In genomic region chr7:13293878-13294855, GRCm38 (mm10) we compare ENCODE assay signal across 16 mouse cellular contexts. TPM values are rescaled to one million over a fixed set of nuclear protein-coding genes. Genes with fewer than 3 reads are reported as not detected.
DNase-seq lines count a peak whose midpoint lies in the region; ATAC-seq and TF ChIP-seq lines count a peak whose summit lies in the region.
"Had no signal": no experiment of that assay in that cellular context is flagged by ENCODE, and none has a peak within 500 bp of the region (broad histone marks: within the 10 kb centered on the region; RNA-seq: fewer than 3 reads in every experiment).

No protein-coding gene starts in this region.

- ATAC-seq in heart, embryonic 12.5 days (ENCODE audit: insufficient number of reproducible peaks, low FRiP score) = no peak
- ATAC-seq in erythroid progenitor cell, adult 5-6 weeks (replicated peaks; ENCODE audit: low FRiP score, poor library complexity, severe bottlenecking) = no peak
- ATAC-seq: intestine, postnatal 0 days; midbrain, embryonic 15.5 days had no signal

- no peaks in the 10 kb centered on the region for H3K9me3 ChIP-seq in heart, embryonic 12.5 days (replicated peaks)
- H3K9me3 ChIP-seq in MEL (replicated peaks; ENCODE audit: insufficient read depth, low read length) = no peaks in the 10 kb centered on the region
- H3K9me3 ChIP-seq: forebrain, embryonic 10.5 days; hindbrain, embryonic 12.5 days; lung, embryonic 15.5 days; midbrain, embryonic 15.5 days had no signal

- H3K4me1 ChIP-seq in heart, embryonic 12.5 days (replicated peaks) = no peaks in the 10 kb centered on the region
- H3K4me1 ChIP-seq in MEL (ENCODE audit: control insufficient read depth in 1 of 2, insufficient read depth in 2 of 2, low read length in 2 of 2) = peaks cover 2 to 11% of the 10 kb centered on the region in 2 experiments; a peak in 3 of 4 replicates
- H3K4me1 ChIP-seq: forebrain, embryonic 10.5 days; hindbrain, embryonic 12.5 days; lung, embryonic 15.5 days; midbrain, embryonic 15.5 days had no signal

- no peak for TF ChIP-seq POLR2A in MEL (IDR thresholded peaks at IDR 0.05; ENCODE audit: control insufficient read depth in 1 of 2, insufficient read depth in 1 of 2, low read depth in 1 of 2, low read length in 2 of 2, poor library complexity in 1 of 2)

- peak; percentile 51 to 65 for TF ChIP-seq EP300 in MEL (IDR thresholded peaks at IDR 0.05; ENCODE audit: low read depth in 1 of 2, low read length in 2 of 2)

- H3K79me2 ChIP-seq in MEL (ENCODE audit: control insufficient read depth, insufficient read depth, low read length, poor library complexity) = no peaks in the 10 kb centered on the region

- peaks cover 93% of the 10 kb centered on the region for H3K36me3 ChIP-seq in heart, embryonic 12.5 days
- peaks cover 13 to 18% of the 10 kb centered on the region in 2 experiments; a peak in 3 of 4 replicates for H3K36me3 ChIP-seq in MEL (ENCODE audit: control insufficient read depth in 1 of 2, insufficient read depth in 2 of 2, low read length in 2 of 2)

- H3K27me3 ChIP-seq in heart, embryonic 12.5 days (replicated peaks) = no peaks in the 10 kb centered on the region
- no peaks in the 10 kb centered on the region for H3K27me3 ChIP-seq in MEL (ENCODE audit: control insufficient read depth in 1 of 2, insufficient read depth in 2 of 2, low read length in 2 of 2)
- H3K27me3 ChIP-seq: hindbrain, embryonic 12.5 days; lung, embryonic 15.5 days; midbrain, embryonic 15.5 days had no signal

- H3K27ac ChIP-seq in heart, embryonic 12.5 days (ENCODE audit: poor library complexity, severe bottlenecking) = no peak overlapping the region
- H3K27ac ChIP-seq in MEL (ENCODE audit: control insufficient read depth, low read depth, low read length) = peak overlapping the region; percentile 19; the same call in 1 of the 2 replicates
- H3K27ac ChIP-seq: forebrain, embryonic 10.5 days; hindbrain, embryonic 12.5 days; kidney, postnatal 0 days; lung, embryonic 15.5 days; midbrain, embryonic 15.5 days had no signal

- no peak overlapping the region for H3K9ac ChIP-seq in heart, embryonic 12.5 days
- H3K9ac ChIP-seq in MEL (ENCODE audit: control insufficient read depth, low read depth, low read length, poor library complexity, severe bottlenecking) = no peak overlapping the region
- H3K9ac ChIP-seq: hindbrain, embryonic 12.5 days; lung, embryonic 15.5 days; midbrain, embryonic 15.5 days had no signal

- TF ChIP-seq RAD21 in MEL (IDR thresholded peaks at IDR 0.05; ENCODE audit: low read depth, low read length) = no peak

- DNase-seq in heart, adult 11 months = peak; percentile 85
- peak; percentile 51 for DNase-seq in MEL (ENCODE audit: low read depth, low spot score)
- DNase-seq in adrenal gland, adult 2 months = peak; percentile 82
- peak; percentile 83 for DNase-seq in fat pad, adult 2 months (ENCODE audit: extremely low read depth, low read depth, low spot score)
- DNase-seq in layer of hippocampus, postnatal 36 days = no peak
- DNase-seq: cerebellum, adult 9-11 months; liver; right cerebral cortex, postnatal 25 days had no signal

- WGBS in heart, embryonic 12.5 days = 81% methylated on average over 11 of the region's 11 CpGs

- H3K4me3 ChIP-seq in heart, embryonic 12.5 days = no peak overlapping the region
- no peak overlapping the region for H3K4me3 ChIP-seq in MEL (ENCODE audit: control insufficient read depth in 1 of 2, insufficient read depth in 1 of 2, low read depth in 2 of 2, low read length in 2 of 2)
- H3K4me3 ChIP-seq: forebrain, embryonic 10.5 days; hindbrain, embryonic 12.5 days; lung, embryonic 15.5 days; midbrain, embryonic 15.5 days had no signal

- TF ChIP-seq CTCF in MEL (IDR thresholded peaks at IDR 0.05 in 2 of 3, conservative IDR thresholded peaks at IDR 0.05 in 1 of 3; ENCODE audit: control insufficient read depth in 1 of 3, insufficient read depth in 1 of 3, low read depth in 2 of 3, low read length in 3 of 3, poor library complexity in 1 of 3, severe bottlenecking in 1 of 3) = no peak

- H3K4me2 ChIP-seq in heart, embryonic 12.5 days = no peak overlapping the region
- H3K4me2 ChIP-seq: hindbrain, embryonic 12.5 days; lung, embryonic 15.5 days; midbrain, embryonic 15.5 days had no signal

TF ChIP-seq in MEL, 35 proteins besides CTCF, POLR2A, EP300 and RAD21:
- TF ChIP-seq NRF1 (IDR thresholded peaks at IDR 0.05; ENCODE audit: insufficient read depth, low read depth, low read length, poor library complexity, severe bottlenecking) (no peak), RCOR1 (IDR thresholded peaks at IDR 0.05; ENCODE audit: low read depth, low read length) (0 out of 2 replicates have a peak, but pooled peaks have one; percentile 44), SIN3A (IDR thresholded peaks at IDR 0.05; ENCODE audit: low read length) (peak; percentile 26; the same call in 1 of the 2 replicates), MXI1 (IDR thresholded peaks at IDR 0.05; ENCODE audit: low read depth, low read length) (no peak), TAL1 (IDR thresholded peaks at IDR 0.05; ENCODE audit: low read length) (peak; percentile 17; the same call in 1 of the 2 replicates), ETS1 (IDR thresholded peaks at IDR 0.05; ENCODE audit: low read depth, low read length) (peak; percentile 28; the same call in 1 of the 2 replicates), TBP (IDR thresholded peaks at IDR 0.05; ENCODE audit: low read depth, low read length) (no peak), MEF2A (IDR thresholded peaks at IDR 0.05; ENCODE audit: extremely low read depth, insufficient replicate concordance, low read depth, low read length, poor library complexity, severe bottlenecking) (no peak), GATA1 (IDR thresholded peaks at IDR 0.05; ENCODE audit: low read depth, low read length) (peak; percentile 52), ZNF384 (IDR thresholded peaks at IDR 0.05; ENCODE audit: low read depth, low read length) (peak; percentile 84), MAX (IDR thresholded peaks at IDR 0.05; ENCODE audit: low read length) (no peak), MAZ (IDR thresholded peaks at IDR 0.05; ENCODE audit: low read depth, low read length) (no peak)

RNA-seq across cellular contexts. Expression of gene Zswim9, which starts 15.6 kb away (rescaled TPM):
- polyA plus RNA-seq in heart, embryonic 12.5 days (2016; fragmentation: Nextera tagmentation; extraction: Ambion mirVana) = 8.3 and 8.5 TPM in 2 replicates
- 4.9 and 6.1 TPM in 2 replicates for total RNA-seq in MEL (2012; rRNA removed)
- polyA plus RNA-seq in MEL (2012; ENCODE audit: insufficient read depth in 1 of 2, insufficient read length in 2 of 2, low read depth in 1 of 2, low replicate concordance in 2 of 2, missing spikeins in 1 of 2) = 10 to 100 TPM in 1 of 2 experiments, 1 to 10 TPM in 1; 7.7 to 46.6 TPM
- total RNA-seq in adrenal gland, adult 2 months (2021) = 10 to 100 TPM in 1 of 2 experiments, 1 to 10 TPM in 1; 7.4 to 10.4 TPM
- polyA plus RNA-seq in adrenal gland, adult 2 months (2012; rRNA removed) = 5.6 and 5.8 TPM in 2 replicates
- 5.9 and 8.6 TPM in 2 replicates for total RNA-seq in erythroid progenitor cell, adult 5-6 weeks (2015; ENCODE audit: low replicate concordance)
- 5.1 and 7.1 TPM in 2 replicates for total RNA-seq in erythroid progenitor cell, adult 5-6 weeks (2017; ENCODE audit: low replicate concordance)
- 10 to 100 TPM; 15.0 to 16.8 TPM for total RNA-seq in layer of hippocampus, postnatal 36 days (2021)

RNA-seq across cellular contexts. Expression of gene Lig1, which starts 17.1 kb away (rescaled TPM):
- polyA plus RNA-seq in heart, embryonic 12.5 days (2016; fragmentation: Nextera tagmentation; extraction: Ambion mirVana) = 67.8 and 72.2 TPM in 2 replicates
- total RNA-seq in MEL (2012; rRNA removed) = 63.1 and 67.2 TPM in 2 replicates
- 100 to 1,000 TPM; 187 to 570 TPM for polyA plus RNA-seq in MEL (2012; ENCODE audit: insufficient read depth in 1 of 2, insufficient read length in 2 of 2, low read depth in 1 of 2, low replicate concordance in 2 of 2, missing spikeins in 1 of 2)
- total RNA-seq in adrenal gland, adult 2 months (2021) = 10 to 100 TPM in 1 of 2 experiments, 1 to 10 TPM in 1; 8.2 to 11.8 TPM
- 3.5 and 4.0 TPM in 2 replicates for polyA plus RNA-seq in adrenal gland, adult 2 months (2012; rRNA removed)
- 174 and 196 TPM in 2 replicates for total RNA-seq in erythroid progenitor cell, adult 5-6 weeks (2015; ENCODE audit: low replicate concordance)
- 133 and 162 TPM in 2 replicates for total RNA-seq in erythroid progenitor cell, adult 5-6 weeks (2017; ENCODE audit: low replicate concordance)
- total RNA-seq in layer of hippocampus, postnatal 36 days (2021) = 1 to 10 TPM; 5.6 to 5.8 TPM

RNA-seq across cellular contexts. Expression of gene Pla2g4c, which starts 30.3 kb away (rescaled TPM):
- 0.58 and 0.72 TPM in 2 replicates for polyA plus RNA-seq in heart, embryonic 12.5 days (2016; fragmentation: Nextera tagmentation; extraction: Ambion mirVana)
- 0.85 and 1.0 TPM in 2 replicates for total RNA-seq in MEL (2012; rRNA removed)
- polyA plus RNA-seq in MEL (2012; ENCODE audit: insufficient read depth in 1 of 2, insufficient read length in 2 of 2, low read depth in 1 of 2, low replicate concordance in 2 of 2, missing spikeins in 1 of 2) = 1 to 10 TPM in 1 of 2 experiments, not detected in 1; 2.0 TPM
- total RNA-seq in adrenal gland, adult 2 months (2021) = under 1 TPM; 0.35 to 0.41 TPM
- 0.12 TPM in 1 of 2 replicates, not detected in the other for polyA plus RNA-seq in adrenal gland, adult 2 months (2012; rRNA removed)
- total RNA-seq in erythroid progenitor cell, adult 5-6 weeks (2015; ENCODE audit: low replicate concordance) = 6.7 and 14.8 TPM in 2 replicates
- 6.1 and 8.9 TPM in 2 replicates for total RNA-seq in erythroid progenitor cell, adult 5-6 weeks (2017; ENCODE audit: low replicate concordance)
- under 1 TPM; 0.30 to 0.46 TPM for total RNA-seq in layer of hippocampus, postnatal 36 days (2021)

Comparison
In these comparisons a context has a peak if more than half of its experiments do, and no peak if none do; other contexts are left out.
1. DNase-seq: peak in heart, adult 11 months (single experiment), MEL (single experiment), adrenal gland, adult 2 months (single experiment) and fat pad, adult 2 months (single experiment); none in layer of hippocampus, postnatal 36 days (0 of 2).